Mouse (Mus musculus): ENCODE measurements around the gene Gm49336. TPM values are rescaled to one million over a fixed set of nuclear protein-coding genes. Genes with fewer than 3 reads are reported as not detected.

The Gm49336 gene
- polyA plus RNA-seq, 1 experiment = not detected

DNA sequence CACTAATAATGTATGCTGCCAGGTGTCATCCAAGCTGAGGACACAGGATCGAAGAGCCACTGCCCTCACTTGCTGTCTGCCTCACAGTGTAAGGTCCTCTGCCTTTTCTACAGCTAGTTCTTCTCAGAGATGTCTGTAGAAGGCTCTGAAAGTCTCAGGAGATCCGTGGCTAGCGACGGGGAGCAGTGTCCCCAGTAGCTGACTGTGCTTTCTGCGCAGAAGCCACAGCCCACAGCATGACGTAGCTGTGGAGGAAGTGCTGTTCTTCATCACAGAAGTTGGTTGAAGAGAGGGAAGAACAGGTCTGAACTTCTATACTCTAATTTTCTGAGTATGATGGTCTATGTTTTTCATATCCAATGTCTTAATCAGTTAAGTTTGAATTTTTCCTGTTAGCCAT, 18.0 kb upstream of the Gm49336 start:
- Histone ChIP-seq H3K4me1 (ENCODE audit: control insufficient read depth, insufficient read depth, low read length) (peaks cover 11% of the 10 kb centered on the region), H3K4me3 (ENCODE audit: insufficient read depth, low read depth, low read length) (no peak overlapping the region), H3K27ac (ENCODE audit: insufficient read depth, low read depth, low read length) (no peak overlapping the region)
- TF ChIP-seq POLR2A (IDR thresholded peaks at IDR 0.05; ENCODE audit: insufficient read depth, low read depth, low read length) = no peak
- TF ChIP-seq CTCF (IDR thresholded peaks at IDR 0.05; ENCODE audit: insufficient read depth, low read depth, low read length) = no peak
- 81% methylated on average over 6 of the region's 6 CpGs for WGBS

- peak within 1 kb of the TSS; percentile 84 for H3K27ac ChIP-seq (ENCODE audit: insufficient read depth, low read depth, low read length)
- H3K4me1 ChIP-seq (ENCODE audit: control insufficient read depth, insufficient read depth, low read length) = peaks cover 8% of the 10 kb centered on the region; the same call in 1 of the 2 replicates
- TF ChIP-seq CTCF (IDR thresholded peaks at IDR 0.05; ENCODE audit: insufficient read depth, low read depth, low read length) = peak; percentile 59
- peak; percentile 67 for TF ChIP-seq POLR2A (IDR thresholded peaks at IDR 0.05; ENCODE audit: insufficient read depth, low read depth, low read length)
- WGBS = under 1% methylated on average over 51 of the region's 51 CpGs
- H3K4me3 ChIP-seq (ENCODE audit: insufficient read depth, low read depth, low read length) = peak within 1 kb of the TSS; percentile 81
Measured at GRCm38 (mm10) chr14:60264990-60265876, 13.9 kb upstream of the Gm49336 start, which contains the start of gene Mtmr6. Gene Mtmr6 (plus strand): TSS chr14:60265228.

- WGBS = 84% methylated on average over 7 of the region's 7 CpGs
- Histone ChIP-seq H3K4me1 (ENCODE audit: control insufficient read depth, insufficient read depth, low read length) (peaks cover under 1% of the 10 kb centered on the region; the same call in 1 of the 2 replicates), H3K4me3 (ENCODE audit: insufficient read depth, low read depth, low read length) (no peak overlapping the region), H3K27ac (ENCODE audit: insufficient read depth, low read depth, low read length) (no peak overlapping the region)
- TF ChIP-seq CTCF (IDR thresholded peaks at IDR 0.05; ENCODE audit: insufficient read depth, low read depth, low read length) = no peak
- no peak for TF ChIP-seq POLR2A (IDR thresholded peaks at IDR 0.05; ENCODE audit: insufficient read depth, low read depth, low read length)
Measured at GRCm38 (mm10) chr14:60262316-60262715, 11.0 kb upstream of the Gm49336 start.

DNA sequence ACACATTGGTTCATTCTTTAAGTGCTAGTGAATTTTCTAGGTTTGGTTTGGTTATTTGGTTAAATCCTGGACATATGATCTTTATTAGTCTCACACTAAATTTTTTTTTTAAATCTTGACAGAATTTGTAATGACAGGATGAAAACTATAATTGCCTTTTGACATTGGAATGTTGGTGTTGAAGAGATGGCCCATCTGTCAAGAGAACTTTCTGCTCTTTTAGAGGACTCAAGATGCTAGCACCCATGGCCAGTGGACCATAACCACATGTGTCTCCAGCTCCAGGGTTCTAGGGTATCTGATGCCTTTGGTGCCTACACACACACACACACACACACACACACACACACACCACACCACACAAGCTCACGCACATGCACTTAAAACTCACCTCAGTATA, 6.5 kb upstream of the Gm49336 start:
- H3K4me3 ChIP-seq (ENCODE audit: insufficient read depth, low read depth, low read length) = no peak overlapping the region
- H3K4me1 ChIP-seq (ENCODE audit: control insufficient read depth, insufficient read depth, low read length) = no peaks in the 10 kb centered on the region
- TF ChIP-seq POLR2A (IDR thresholded peaks at IDR 0.05; ENCODE audit: insufficient read depth, low read depth, low read length) (no peak), CTCF (IDR thresholded peaks at IDR 0.05; ENCODE audit: insufficient read depth, low read depth, low read length) (no peak)
- whole genome bisulfite sequencing = 90% methylated on average over 1 of the region's 1 CpGs
- no peak overlapping the region for H3K27ac ChIP-seq (ENCODE audit: insufficient read depth, low read depth, low read length)

GRCm38 (mm10) chr14:60257101-60257500, 5.8 kb upstream of the Gm49336 start:
- H3K27ac ChIP-seq (ENCODE audit: insufficient read depth, low read depth, low read length) = no peak overlapping the region
- H3K4me1 ChIP-seq (ENCODE audit: control insufficient read depth, insufficient read depth, low read length) = no peaks in the 10 kb centered on the region
- H3K4me3 ChIP-seq (ENCODE audit: insufficient read depth, low read depth, low read length) = no peak overlapping the region
- WGBS = 76% methylated on average over 4 of the region's 4 CpGs
- no peak for TF ChIP-seq POLR2A (IDR thresholded peaks at IDR 0.05; ENCODE audit: insufficient read depth, low read depth, low read length)
- TF ChIP-seq CTCF (IDR thresholded peaks at IDR 0.05; ENCODE audit: insufficient read depth, low read depth, low read length) = no peak

- 38% methylated on average over 3 of the region's 3 CpGs for WGBS
- TF ChIP-seq POLR2A (IDR thresholded peaks at IDR 0.05; ENCODE audit: insufficient read depth, low read depth, low read length) (no peak), CTCF (IDR thresholded peaks at IDR 0.05; ENCODE audit: insufficient read depth, low read depth, low read length) (no peak)
- Histone ChIP-seq H3K4me1 (ENCODE audit: control insufficient read depth, insufficient read depth, low read length) (no peaks in the 10 kb centered on the region), H3K4me3 (ENCODE audit: insufficient read depth, low read depth, low read length) (no peak overlapping the region), H3K27ac (ENCODE audit: insufficient read depth, low read depth, low read length) (no peak overlapping the region)
Measured at GRCm38 (mm10) chr14:60256356-60256755, 5.0 kb upstream of the Gm49336 start.

DNA sequence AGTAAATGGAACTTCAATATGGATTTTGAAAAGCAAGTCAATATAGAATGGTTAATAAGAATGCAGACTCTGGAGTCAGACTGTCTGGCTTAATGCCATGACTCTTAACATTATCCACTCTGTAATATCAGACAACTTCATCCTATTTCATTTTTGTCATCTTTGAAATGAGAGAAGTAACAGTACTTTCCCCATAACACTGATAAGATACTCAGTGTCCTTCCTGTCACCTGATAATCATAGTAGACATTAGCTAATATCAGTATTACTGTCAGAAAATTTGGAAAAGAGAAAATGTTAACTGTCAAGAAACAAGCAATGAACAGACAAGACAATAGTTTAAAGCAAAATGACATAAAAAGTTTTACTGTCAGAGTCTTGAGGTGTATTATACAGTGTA, 3.5 kb upstream of the Gm49336 start:
- no peak overlapping the region for H3K27ac ChIP-seq (ENCODE audit: insufficient read depth, low read depth, low read length)
- no peak overlapping the region for H3K4me3 ChIP-seq (ENCODE audit: insufficient read depth, low read depth, low read length)
- TF ChIP-seq POLR2A (IDR thresholded peaks at IDR 0.05; ENCODE audit: insufficient read depth, low read depth, low read length) (no peak), CTCF (IDR thresholded peaks at IDR 0.05; ENCODE audit: insufficient read depth, low read depth, low read length) (no peak)
- H3K4me1 ChIP-seq (ENCODE audit: control insufficient read depth, insufficient read depth, low read length) = no peaks in the 10 kb centered on the region

GRCm38 (mm10) chr14:60253466-60253865, 2.2 kb upstream of the Gm49336 start:
- Histone ChIP-seq H3K27ac (ENCODE audit: insufficient read depth, low read depth, low read length) (no peak overlapping the region), H3K4me3 (ENCODE audit: insufficient read depth, low read depth, low read length) (no peak overlapping the region), H3K4me1 (ENCODE audit: control insufficient read depth, insufficient read depth, low read length) (peaks cover 3% of the 10 kb centered on the region; the same call in 1 of the 2 replicates)
- TF ChIP-seq CTCF (IDR thresholded peaks at IDR 0.05; ENCODE audit: insufficient read depth, low read depth, low read length) (no peak), POLR2A (IDR thresholded peaks at IDR 0.05; ENCODE audit: insufficient read depth, low read depth, low read length) (no peak)
- 87% methylated on average over 3 of the region's 3 CpGs for WGBS
